Mouse (Mus musculus): ENCODE data around the gene Tmod3. TPM values are rescaled to one million over a fixed set of nuclear protein-coding genes. Genes with fewer than 3 reads are reported as not detected.
A peak's percentile ranks its signal among the peaks of the same experiment; 100 is the strongest.

The Tmod3 gene
- polyA plus RNA-seq (2015; fragmentation: Nextera tagmentation; extraction: Ambion mirVana) = 120 and 131 TPM in 2 replicates

- 2% methylated on average over 21 of the region's 21 CpGs for WGBS
- H3K27me3 ChIP-seq (ENCODE audit: insufficient read depth, low read length) = no peaks in the 10 kb centered on the region
- peak; percentile 96 for ATAC-seq (replicated peaks; ENCODE audit: low FRiP score, low read depth)
Observed at GRCm38 (mm10) chr9:75559512-75560012, at the start of gene Tmod3. Tmod3 (minus strand) TSS chr9:75559657.

GRCm38 (mm10) chr9:75607496-75607895, 48.0 kb upstream of the Tmod3 start:
- 86% methylated on average over 4 of the region's 4 CpGs for WGBS
- H3K4me2 ChIP-seq (ENCODE audit: low read length) = no peak overlapping the region

More at GRCm38 (mm10) chr9:75559512-75560012, at the start of gene Tmod3:
- TF ChIP-seq CTCF (IDR thresholded peaks at IDR 0.05; ENCODE audit: low read depth) = no peak
- Histone ChIP-seq H3K4me3 (replicated peaks; ENCODE audit: low read depth, low read length) (peak within 1 kb of the TSS; percentile 71), H3K9ac (ENCODE audit: low read depth, low read length) (peak within 1 kb of the TSS; percentile 81), H3K36me3 (ENCODE audit: insufficient read depth, low read length) (no peaks in the 10 kb centered on the region), H3K27ac (peak within 1 kb of the TSS; percentile 95), H3K4me1 (replicated peaks; ENCODE audit: insufficient read depth, low read length) (no peaks in the 10 kb centered on the region; the same call in none of the 2 replicates), H3K9me3 (replicated peaks; ENCODE audit: low read length) (no peaks in the 10 kb centered on the region), H3K4me2 (ENCODE audit: low read length) (peak within 1 kb of the TSS; percentile 79)
- DNase-seq (ENCODE audit: low spot score) = peak; percentile 96

GRCm38 (mm10) chr9:75601510-75601909, 42.1 kb upstream of the Tmod3 start:
- H3K9me3 ChIP-seq (replicated peaks; ENCODE audit: low read length) = no peaks in the 10 kb centered on the region
- no peaks in the 10 kb centered on the region for H3K36me3 ChIP-seq (ENCODE audit: insufficient read depth, low read length)
- H3K9ac ChIP-seq (ENCODE audit: low read depth, low read length) = no peak overlapping the region
- no peak for DNase-seq (ENCODE audit: low spot score)
- no peaks in the 10 kb centered on the region for H3K27me3 ChIP-seq (ENCODE audit: insufficient read depth, low read length)
- WGBS = 15% methylated on average over 12 of the region's 12 CpGs
- H3K4me2 ChIP-seq (ENCODE audit: low read length) = peak overlapping the region; percentile 41
- no peak for TF ChIP-seq CTCF (IDR thresholded peaks at IDR 0.05; ENCODE audit: low read depth)
- H3K27ac ChIP-seq = no peak overlapping the region
- no peak; the same call in 1 of the 2 replicates for ATAC-seq (replicated peaks; ENCODE audit: low FRiP score, low read depth)
- 0 out of 2 replicates have a peak overlapping the region, but pooled peaks have one; percentile 11 for H3K4me3 ChIP-seq (replicated peaks; ENCODE audit: low read depth, low read length)
- no peaks in the 10 kb centered on the region for H3K4me1 ChIP-seq (replicated peaks; ENCODE audit: insufficient read depth, low read length)

More at GRCm38 (mm10) chr9:75607496-75607895, 48.0 kb upstream of the Tmod3 start:
- Histone ChIP-seq H3K4me3 (replicated peaks; ENCODE audit: low read depth, low read length) (no peak overlapping the region), H3K27ac (no peak overlapping the region), H3K9ac (ENCODE audit: low read depth, low read length) (no peak overlapping the region), H3K27me3 (ENCODE audit: insufficient read depth, low read length) (no peaks in the 10 kb centered on the region), H3K9me3 (replicated peaks; ENCODE audit: low read length) (no peaks in the 10 kb centered on the region), H3K4me1 (replicated peaks; ENCODE audit: insufficient read depth, low read length) (0 out of 2 replicates have a peak, but pooled peaks cover 2% of the 10 kb centered on the region), H3K36me3 (ENCODE audit: insufficient read depth, low read length) (no peaks in the 10 kb centered on the region)
- no peak for ATAC-seq (replicated peaks; ENCODE audit: low FRiP score, low read depth)
- no peak for DNase-seq (ENCODE audit: low spot score)
- no peak for TF ChIP-seq CTCF (IDR thresholded peaks at IDR 0.05; ENCODE audit: low read depth)

GRCm38 (mm10) chr9:75600166-75600934, 40.9 kb upstream of the Tmod3 start:
- no peak for ATAC-seq (replicated peaks; ENCODE audit: low FRiP score, low read depth)
- no peaks in the 10 kb centered on the region for H3K36me3 ChIP-seq (ENCODE audit: insufficient read depth, low read length)

GRCm38 (mm10) chr9:75599191-75599841, 39.9 kb upstream of the Tmod3 start:
- TF ChIP-seq CTCF (IDR thresholded peaks at IDR 0.05; ENCODE audit: low read depth) = 0 out of 2 replicates have a peak, but pooled peaks have one; percentile 26
- Histone ChIP-seq H3K9ac (ENCODE audit: low read depth, low read length) (no peak overlapping the region), H3K9me3 (replicated peaks; ENCODE audit: low read length) (no peaks in the 10 kb centered on the region), H3K4me2 (ENCODE audit: low read length) (no peak overlapping the region), H3K4me3 (replicated peaks; ENCODE audit: low read depth, low read length) (no peak overlapping the region), H3K27me3 (ENCODE audit: insufficient read depth, low read length) (no peaks in the 10 kb centered on the region), H3K4me1 (replicated peaks; ENCODE audit: insufficient read depth, low read length) (no peaks in the 10 kb centered on the region), H3K27ac (no peak overlapping the region), H3K36me3 (ENCODE audit: insufficient read depth, low read length) (no peaks in the 10 kb centered on the region)
- peak; percentile 54 for DNase-seq (ENCODE audit: low spot score)
- WGBS = 50% methylated on average over 5 of the region's 5 CpGs
- no peak; the same call in 1 of the 2 replicates for ATAC-seq (replicated peaks; ENCODE audit: low FRiP score, low read depth)

More at GRCm38 (mm10) chr9:75600166-75600934, 40.9 kb upstream of the Tmod3 start:
- no peaks in the 10 kb centered on the region for H3K9me3 ChIP-seq (replicated peaks; ENCODE audit: low read length)
- DNase-seq (ENCODE audit: low spot score) = no peak
- H3K4me3 ChIP-seq (replicated peaks; ENCODE audit: low read depth, low read length) = no peak overlapping the region
- H3K4me1 ChIP-seq (replicated peaks; ENCODE audit: insufficient read depth, low read length) = no peaks in the 10 kb centered on the region
- H3K9ac ChIP-seq (ENCODE audit: low read depth, low read length) = no peak overlapping the region
- no peak overlapping the region for H3K4me2 ChIP-seq (ENCODE audit: low read length)
- TF ChIP-seq CTCF (IDR thresholded peaks at IDR 0.05; ENCODE audit: low read depth) = no peak
- no peaks in the 10 kb centered on the region for H3K27me3 ChIP-seq (ENCODE audit: insufficient read depth, low read length)
- no peak overlapping the region for H3K27ac ChIP-seq
- 62% methylated on average over 7 of the region's 7 CpGs for WGBS

GRCm38 (mm10) chr9:75597596-75597995, 38.1 kb upstream of the Tmod3 start:
- Histone ChIP-seq H3K4me3 (replicated peaks; ENCODE audit: low read depth, low read length) (no peak overlapping the region), H3K27ac (no peak overlapping the region), H3K4me1 (replicated peaks; ENCODE audit: insufficient read depth, low read length) (no peaks in the 10 kb centered on the region), H3K36me3 (ENCODE audit: insufficient read depth, low read length) (no peaks in the 10 kb centered on the region), H3K9me3 (replicated peaks; ENCODE audit: low read length) (no peaks in the 10 kb centered on the region), H3K4me2 (ENCODE audit: low read length) (no peak overlapping the region), H3K9ac (ENCODE audit: low read depth, low read length) (no peak overlapping the region), H3K27me3 (ENCODE audit: insufficient read depth, low read length) (no peaks in the 10 kb centered on the region)
- 77% methylated on average over 4 of the region's 4 CpGs for WGBS
- no peak for TF ChIP-seq CTCF (IDR thresholded peaks at IDR 0.05; ENCODE audit: low read depth)
- DNase-seq (ENCODE audit: low spot score) (no peak), ATAC-seq (replicated peaks; ENCODE audit: low FRiP score, low read depth) (no peak)
